Mouse (Mus musculus) bone marrow, adult 2 months (tissue): ENCODE data around the gene Ssr1. TPM values are rescaled to one million over a fixed set of nuclear protein-coding genes. Genes with fewer than 3 reads are reported as not detected.

ENCODE experiments used
- H3K27ac ChIP-seq: fragments of 200-500 bp; 2 replicates; pipeline ENCODE4 v1.5.1; 2012; ENCODE audit warnings: low read depth, mild to moderate bottlenecking, control low read depth, inconsistent platforms, low read length; ENCODE audit not compliant: control insufficient read depth, poor library complexity, insufficient read depth
- H3K4me1 ChIP-seq: fragments of 200-500 bp; 2 replicates; pipeline ENCODE4 v1.6.1; 2011; ENCODE audit warnings: low read length; ENCODE audit not compliant: control insufficient read depth, insufficient read depth
- H3K4me3 ChIP-seq: fragments of 200-500 bp; replicated peaks from 2 replicates; pipeline ENCODE3; 2011; ENCODE audit warnings: mild to moderate bottlenecking, low read depth, low read length, control low read depth; ENCODE audit not compliant: control insufficient read depth
- CTCF ChIP-seq: fragments of 200-500 bp; IDR thresholded peaks from 2 replicates; pipeline ENCODE4 v1.5.1; 2011; ENCODE audit warnings: low read length, control low read depth; ENCODE audit not compliant: control insufficient read depth, insufficient read depth
- POLR2A ChIP-seq: fragments of 200-500 bp; IDR thresholded peaks from 2 replicates; pipeline ENCODE4 v1.6.1; 2011; ENCODE audit warnings: low read depth, mild to moderate bottlenecking, control low read depth, low read length, borderline replicate concordance; ENCODE audit not compliant: control insufficient read depth
- WGBS: fragments of 180-500 bp; shearing (Covaris S2); methylation state at CpG from one replicate; pipeline ENCODE4 v1.1.7; 2018; 5-methylcytosine and 5-hydroxymethylcytosine counted together
- polyA plus RNA-seq: library from polyadenylated mRNA; stranded (reverse); fragments of >200 nt; gene quantifications from 2 replicates; pipeline ENCODE4 v1.2.4, GENCODE M21; 2011; ENCODE audit warnings: low replicate concordance; ENCODE audit not compliant: missing spikeins, insufficient read depth, insufficient read length

Gene Ssr1
- polyA plus RNA-seq, 1 experiment: 56.0 TPM

GRCm38 (mm10) chr13:37924461-37924948, 69.5 kb downstream of the Ssr1 start:
- 37% methylated on average over 4 of the region's 4 CpGs for WGBS
- Histone ChIP-seq H3K4me3 (no peak overlapping the region), H3K4me1 (no peaks in the 10 kb centered on the region; the same call in 1 of the 2 replicates), H3K27ac (no peak overlapping the region)
- TF ChIP-seq POLR2A (no peak), CTCF (no peak)

- WGBS: 74% methylated on average over 10 of the region's 10 CpGs
- peak overlapping the region; percentile 14; the same call in 1 of the 2 replicates for H3K27ac ChIP-seq
Measured at GRCm38 (mm10) chr13:37923643-37924460, 70.2 kb downstream of the Ssr1 start.

GRCm38 (mm10) chr13:37923091-37923490, 70.9 kb downstream of the Ssr1 start:
- H3K27ac ChIP-seq: no peak overlapping the region
- H3K4me1 ChIP-seq: no peaks in the 10 kb centered on the region; the same call in 1 of the 2 replicates
- 60% methylated on average over 4 of the region's 4 CpGs for WGBS
- H3K4me3 ChIP-seq: no peak overlapping the region
- TF ChIP-seq CTCF: no peak
- no peak for TF ChIP-seq POLR2A

More at GRCm38 (mm10) chr13:37923643-37924460, 70.2 kb downstream of the Ssr1 start:
- H3K4me1 ChIP-seq: no peaks in the 10 kb centered on the region; the same call in 1 of the 2 replicates
- TF ChIP-seq CTCF: no peak
- TF ChIP-seq POLR2A: no peak
- no peak overlapping the region for H3K4me3 ChIP-seq

GRCm38 (mm10) chr13:37920727-37921126, 73.3 kb downstream of the Ssr1 start:
- no peak for TF ChIP-seq POLR2A
- TF ChIP-seq CTCF: no peak
- Histone ChIP-seq H3K27ac (no peak overlapping the region), H3K4me3 (no peak overlapping the region), H3K4me1 (no peaks in the 10 kb centered on the region; the same call in 1 of the 2 replicates)
- 78% methylated on average over 2 of the region's 2 CpGs for WGBS

GRCm38 (mm10) chr13:37919711-37920277, 74.2 kb downstream of the Ssr1 start:
- 88% methylated on average over 3 of the region's 3 CpGs for WGBS
- Histone ChIP-seq H3K4me3 (no peak overlapping the region), H3K4me1 (no peaks in the 10 kb centered on the region; the same call in 1 of the 2 replicates), H3K27ac (no peak overlapping the region)
- TF ChIP-seq CTCF (no peak), POLR2A (no peak)

- 81% methylated on average over 15 of the region's 15 CpGs for WGBS
- Histone ChIP-seq H3K4me3 (no peak overlapping the region), H3K4me1 (peaks cover 2% of the 10 kb centered on the region; the same call in 1 of the 2 replicates), H3K27ac (no peak overlapping the region)
- TF ChIP-seq POLR2A (no peak), CTCF (no peak)
Measured at GRCm38 (mm10) chr13:37918336-37919261, 75.4 kb downstream of the Ssr1 start.

Other genes starting within 250 kb of the Ssr1 start
- 7.5 and 17.7 TPM in 2 replicates for gene Rreb1, start 215.8 kb downstream of the Ssr1 start, polyA plus RNA-seq
- gene Riok1, start 42.8 kb upstream of the Ssr1 start, polyA plus RNA-seq: 22.4 and 40.9 TPM in 2 replicates
- 0.70 and 0.74 TPM in 2 replicates for gene Cage1, start 42.9 kb upstream of the Ssr1 start, polyA plus RNA-seq
- 0.25 TPM in 1 of 2 replicates, not detected in the other for gene Dsp, start 157.1 kb upstream of the Ssr1 start, polyA plus RNA-seq
- gene Snrnp48, start 210.7 kb upstream of the Ssr1 start, polyA plus RNA-seq: 27.3 and 65.1 TPM in 2 replicates